Mouse (Mus musculus): ENCODE measurements around the gene Lrrc10b. TPM values are rescaled to one million over a fixed set of nuclear protein-coding genes. Genes with fewer than 3 reads are reported as not detected.

The Lrrc10b gene
- polyA plus RNA-seq (2012; rRNA removed) = 2.8 and 2.9 TPM in 2 replicates

DNA sequence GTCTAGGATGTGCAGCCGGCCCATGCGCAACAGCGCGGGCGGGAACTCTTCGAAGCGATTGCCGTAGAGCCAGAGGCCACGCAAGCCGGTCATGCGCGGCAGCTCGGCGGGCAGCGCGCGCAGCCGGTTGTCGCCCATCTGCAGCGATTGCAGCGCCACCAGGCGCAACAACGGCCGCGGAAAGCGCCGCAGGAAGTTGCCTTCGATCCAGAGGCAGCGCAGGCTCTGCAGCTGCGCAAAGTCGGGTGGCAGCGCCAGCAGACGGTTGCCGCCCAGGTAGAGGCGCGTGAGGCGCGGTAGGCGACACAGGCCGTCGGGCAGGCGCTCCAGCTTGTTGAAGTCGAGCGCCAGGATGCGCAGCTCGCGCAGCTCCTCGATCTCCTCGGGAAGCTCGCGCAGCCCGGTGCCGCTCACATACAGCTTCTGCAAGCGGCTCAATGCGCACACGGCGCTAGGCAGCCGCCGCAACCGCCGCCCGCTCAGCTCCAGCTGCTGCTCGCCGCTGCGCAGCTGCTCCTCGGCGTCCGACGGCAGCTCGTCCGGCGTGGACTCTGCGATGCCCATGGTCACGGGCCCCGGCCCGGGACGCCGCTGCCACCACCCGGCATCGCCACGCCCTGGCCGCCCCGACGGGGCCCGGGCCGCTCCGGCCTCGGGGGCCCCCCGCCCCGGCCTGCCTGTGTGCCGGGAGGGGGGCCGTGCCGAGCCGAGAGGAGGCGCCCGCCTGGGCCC is at the start of gene Lrrc10b:
Lrrc10b (minus strand) TSS at position 722 of the 732 bp plus-strand sequence.

DNA sequence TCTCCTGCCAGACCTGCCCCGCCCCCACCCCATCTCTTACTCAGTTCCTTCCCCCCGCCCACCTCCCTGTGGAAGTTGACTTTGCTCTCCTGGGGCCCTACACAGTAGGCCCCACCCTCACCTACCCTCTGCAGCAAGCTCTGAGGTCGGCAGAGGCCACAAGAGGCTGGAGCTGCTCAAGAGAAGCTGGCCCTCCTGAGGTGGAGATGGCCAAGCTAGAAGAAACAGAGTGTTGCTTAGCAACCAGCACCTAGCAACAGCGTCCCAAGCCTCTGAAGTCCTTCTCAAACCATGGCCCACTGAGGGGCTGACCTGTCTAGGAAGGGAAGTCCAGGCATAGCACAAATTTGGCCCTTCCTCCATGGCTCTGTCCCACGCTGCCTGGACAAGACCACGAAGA is 25.4 kb upstream of the Lrrc10b start, which contains the start of gene Ppp1r32:
Ppp1r32 (minus strand) TSS at position 226 of the 400 bp plus-strand sequence.

Other genes with a start within 250 kb of the Lrrc10b start
- gene Myrf, start 216.7 kb downstream of the Lrrc10b start, polyA plus RNA-seq (2012; rRNA removed) = 0.92 and 1.1 TPM in 2 replicates
- 26.3 and 28.0 TPM in 2 replicates for gene Dagla, start 152.6 kb downstream of the Lrrc10b start, polyA plus RNA-seq (2012; rRNA removed)
- gene Syt7, start 68.4 kb downstream of the Lrrc10b start, polyA plus RNA-seq (2012; rRNA removed) = 81.5 and 88.2 TPM in 2 replicates
- gene Ppp1r32, start 25.5 kb upstream of the Lrrc10b start, polyA plus RNA-seq (2012; rRNA removed) = 2.7 and 3.7 TPM in 2 replicates
- 103 and 104 TPM in 2 replicates for gene Cpsf7, start 67.8 kb upstream of the Lrrc10b start, polyA plus RNA-seq (2012; rRNA removed)
- gene Sdhaf2, start 68.7 kb upstream of the Lrrc10b start, polyA plus RNA-seq (2012; rRNA removed) = 50.7 and 54.6 TPM in 2 replicates
- 49.2 and 51.5 TPM in 2 replicates for gene Tmem216, start 98.8 kb upstream of the Lrrc10b start, polyA plus RNA-seq (2012; rRNA removed)
- 27.3 and 27.8 TPM in 2 replicates for gene Cyb561a3, start 119.7 kb upstream of the Lrrc10b start, polyA plus RNA-seq (2012; rRNA removed)
- gene Tmem138, start 119.9 kb upstream of the Lrrc10b start, polyA plus RNA-seq (2012; rRNA removed) = 29.2 and 29.8 TPM in 2 replicates
- gene Ddb1, start 147.9 kb upstream of the Lrrc10b start, polyA plus RNA-seq (2012; rRNA removed) = 180 TPM in 2 replicates
- 30.3 and 31.9 TPM in 2 replicates for gene Tkfc, start 148.2 kb upstream of the Lrrc10b start, polyA plus RNA-seq (2012; rRNA removed)
- gene Vwce, start 176.7 kb upstream of the Lrrc10b start, polyA plus RNA-seq (2012; rRNA removed) = 2.3 and 3.2 TPM in 2 replicates
- gene Pga5, start 220.6 kb upstream of the Lrrc10b start, polyA plus RNA-seq (2012; rRNA removed) = 0.05 TPM in 1 of 2 replicates, not detected in the other
- 19.8 and 21.0 TPM in 2 replicates for gene Vps37c, start 231.3 kb upstream of the Lrrc10b start, polyA plus RNA-seq (2012; rRNA removed)